Mouse (Mus musculus) bone marrow macrophage, adult 2 months (primary cell): ENCODE data around the gene Abca7.

Experiments
- CTCF ChIP-seq: IDR thresholded peaks from 2 replicates; pipeline ENCODE4 v1.5.1; 2012; ENCODE audit warnings: low read depth, mild to moderate bottlenecking, low read length, moderate library complexity
- POLR2A ChIP-seq: IDR thresholded peaks from 2 replicates; pipeline ENCODE4 v1.6.1; 2012; ENCODE audit warnings: mild to moderate bottlenecking, low read depth, low read length, borderline replicate concordance

- TF ChIP-seq POLR2A, result no peak
- no peak for TF ChIP-seq CTCF
Measured at GRCm38 (mm10) chr10:80021320-80021641, 25.0 kb downstream of the Abca7 start.
